Mouse (Mus musculus) liver, postnatal 0 days (tissue): ENCODE data around the gene Clps. TPM values are rescaled to one million over a fixed set of nuclear protein-coding genes. Genes with fewer than 3 reads are reported as not detected.

Experiments used
- ATAC-seq: fragments of 200-750 bp; cut with Nextera tagmentation; 2 replicates; pipeline ENCODE4 v1.8.0; 2017; ENCODE audit warnings: mild to moderate bottlenecking, moderate library complexity
- DNase-seq: peaks from one replicate; pipeline ENCODE4 v3.0.0-alpha.2; 2016
- H3K27ac ChIP-seq: fragments of 300-500 bp; sonication (generic); 2 replicates; pipeline ENCODE4 v1.5.1; 2014; ENCODE audit warnings: antibody characterized with exemption, moderate library complexity, mild to moderate bottlenecking, low read depth
- H3K27me3 ChIP-seq: fragments of 300-500 bp; sonication (generic); 2 replicates; pipeline ENCODE4 v1.6.1; 2014; ENCODE audit warnings: low read length, control low read depth, mixed read lengths; ENCODE audit not compliant: insufficient read depth
- H3K36me3 ChIP-seq: fragments of 300-500 bp; sonication (generic); replicated peaks from 2 replicates; pipeline ENCODE4 v1.6.1; 2014; ENCODE audit warnings: mild to moderate bottlenecking, control low read depth, low read length, moderate library complexity, mixed read lengths; ENCODE audit not compliant: insufficient read depth
- H3K4me1 ChIP-seq: fragments of 300-500 bp; sonication (generic); 2 replicates; pipeline ENCODE4 v1.6.1; 2014; ENCODE audit warnings: antibody characterized with exemption, mild to moderate bottlenecking, control low read depth; ENCODE audit not compliant: insufficient read depth
- H3K4me2 ChIP-seq: fragments of 300-500 bp; sonication (generic); 2 replicates; pipeline ENCODE4 v1.6.1; 2014; ENCODE audit warnings: low read depth, mild to moderate bottlenecking, low read length, moderate library complexity, mixed read lengths
- H3K4me3 ChIP-seq: fragments of 300-500 bp; sonication (generic); 2 replicates; pipeline ENCODE4 v1.5.1; 2014; ENCODE audit warnings: low read depth, low read length
- H3K9ac ChIP-seq: fragments of 300-500 bp; sonication (generic); replicated peaks from 2 replicates; pipeline ENCODE4 v1.6.1; 2014; ENCODE audit warnings: mild to moderate bottlenecking, moderate library complexity
- H3K9me3 ChIP-seq: fragments of 300-500 bp; sonication (generic); 2 replicates; pipeline ENCODE4 v1.6.1; 2016; ENCODE audit warnings: mild to moderate bottlenecking, control low read depth, low read length, mixed read lengths
- CTCF ChIP-seq: sonication (generic); IDR thresholded peaks from 2 replicates; pipeline ENCODE4 v1.5.1; 2016; ENCODE audit warnings: antibody characterized with exemption, low read depth
- EP300 ChIP-seq: IDR thresholded peaks from 2 replicates; pipeline ENCODE4 v1.6.1; 2016; ENCODE audit warnings: antibody characterized with exemption, low read depth, mild to moderate bottlenecking
- WGBS: fragments of 180-500 bp; shearing (Covaris S2); extraction: QIAGEN DNeasy Blood & Tissue Kit; methylation state at CpG from one replicate; pipeline ENCODE4 v1.1.7; 2014; ENCODE audit not compliant: insufficient replicate concordance; 5-methylcytosine and 5-hydroxymethylcytosine counted together
- polyA plus RNA-seq: library from polyadenylated mRNA; unstranded; fragments of >200 nt; fragmentation: Nextera tagmentation; extraction: Ambion mirVana; gene quantifications from 2 replicates; pipeline ENCODE4 v1.2.1, GENCODE M21; 2015

The Clps gene
- polyA plus RNA-seq, 1 experiment from 2014 or later: 1.2 TPM

GRCm38 (mm10) chr17:28523355-28524008 lies 37.1 kb downstream of the Clps start:
- peak overlapping the region; percentile 77 for H3K4me2 ChIP-seq
- no peaks in the 10 kb centered on the region for H3K27me3 ChIP-seq
- peak overlapping the region; percentile 52 for H3K4me3 ChIP-seq
- H3K36me3 ChIP-seq: no peaks in the 10 kb centered on the region
- DNase-seq: peak; percentile 55
- WGBS: 4% methylated on average over 28 of the region's 28 CpGs
- H3K4me1 ChIP-seq: peaks cover 47% of the 10 kb centered on the region
- peak; percentile 24 for ATAC-seq
- H3K9me3 ChIP-seq: no peaks in the 10 kb centered on the region
- H3K9ac ChIP-seq: peak overlapping the region; percentile 77
- TF ChIP-seq CTCF (no peak), EP300 (0 out of 2 replicates have a peak, but pooled peaks have one; percentile 4)
- H3K27ac ChIP-seq: peak overlapping the region; percentile 96

GRCm38 (mm10) chr17:28522623-28523354 lies 37.8 kb downstream of the Clps start:
- peak overlapping the region; percentile 96 for H3K27ac ChIP-seq
- peaks cover 51% of the 10 kb centered on the region for H3K4me1 ChIP-seq
- H3K4me2 ChIP-seq: peak overlapping the region; percentile 77
- H3K36me3 ChIP-seq: no peaks in the 10 kb centered on the region
- WGBS: 1% methylated on average over 56 of the region's 66 CpGs
- H3K9me3 ChIP-seq: no peaks in the 10 kb centered on the region
- peak; percentile 82 for ATAC-seq
- H3K27me3 ChIP-seq: no peaks in the 10 kb centered on the region
- peak overlapping the region; percentile 77 for H3K9ac ChIP-seq
- DNase-seq: peak; percentile 93
- TF ChIP-seq CTCF (no peak), EP300 (peak; percentile 78; the same call in 1 of the 2 replicates)
- H3K4me3 ChIP-seq: peak overlapping the region; percentile 52

DNA sequence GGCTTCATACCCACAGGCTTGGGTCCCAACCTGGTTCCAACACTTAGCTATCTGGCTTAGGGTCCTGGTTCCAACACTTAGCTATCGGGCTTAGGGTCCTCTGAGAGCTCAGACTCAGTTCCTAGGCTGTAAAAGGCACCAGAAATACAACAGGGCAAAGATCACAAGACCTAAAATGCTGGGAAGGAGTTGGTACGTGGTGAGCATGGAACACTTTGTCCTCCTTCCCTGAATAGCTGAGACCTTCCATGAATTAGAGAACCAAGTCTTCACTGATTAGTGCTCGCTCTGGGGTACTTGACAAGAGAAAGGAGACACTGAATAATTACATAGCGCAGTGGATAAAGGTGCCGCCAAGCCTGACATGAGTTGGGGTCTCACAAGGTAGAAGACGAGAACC lies 38.6 kb downstream of the Clps start:
- 44% methylated on average over 6 of the region's 6 CpGs for WGBS
- Histone ChIP-seq H3K36me3 (no peaks in the 10 kb centered on the region), H3K4me3 (peak overlapping the region; percentile 52), H3K9ac (peak overlapping the region; percentile 77; the same call in 1 of the 2 replicates), H3K4me1 (peaks cover 51% of the 10 kb centered on the region), H3K4me2 (peak overlapping the region; percentile 77), H3K27ac (peak overlapping the region; percentile 96), H3K27me3 (no peaks in the 10 kb centered on the region), H3K9me3 (no peaks in the 10 kb centered on the region)
- DNase-seq (no peak), ATAC-seq (no peak)
- TF ChIP-seq CTCF (no peak), EP300 (0 out of 2 replicates have a peak, but pooled peaks have one; percentile 14)

DNA sequence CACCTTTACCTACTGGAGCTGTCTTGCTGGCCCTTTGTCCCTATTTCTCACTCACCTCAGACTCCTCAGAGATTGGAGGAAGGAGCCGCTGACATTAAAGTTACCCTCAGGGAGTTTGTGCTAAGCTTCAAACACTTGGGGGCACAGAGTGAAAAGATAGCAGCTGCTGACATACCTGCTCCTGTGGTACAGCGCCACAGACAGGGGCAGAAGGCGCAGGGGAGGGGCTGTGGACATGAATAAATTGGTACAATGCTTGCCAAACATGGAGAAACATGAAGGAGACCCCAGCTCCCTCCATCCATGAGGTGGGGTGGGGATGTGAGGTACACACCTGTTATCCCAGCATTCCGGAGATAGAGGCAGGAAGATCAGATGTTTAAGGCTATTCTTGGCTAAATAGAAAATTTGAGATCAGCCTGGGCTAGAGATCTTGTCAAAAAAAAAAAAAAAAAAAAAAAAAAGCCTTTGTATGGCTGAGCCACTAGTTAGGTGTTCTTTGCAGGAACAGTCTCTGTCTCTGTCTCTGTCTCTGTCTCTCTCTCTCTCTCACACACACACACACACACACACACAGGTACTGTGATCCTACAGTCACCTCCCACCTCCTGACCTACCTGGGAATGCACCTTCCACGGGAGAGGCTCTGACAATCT lies 39.4 kb downstream of the Clps start:
- peak overlapping the region; percentile 96 for H3K27ac ChIP-seq
- no peak for ATAC-seq
- no peak for DNase-seq
- no peak overlapping the region for H3K9ac ChIP-seq
- H3K4me3 ChIP-seq: no peak overlapping the region
- no peak for TF ChIP-seq CTCF
- no peak for TF ChIP-seq EP300
- peaks cover 58% of the 10 kb centered on the region for H3K4me1 ChIP-seq
- no peak overlapping the region for H3K4me2 ChIP-seq
- no peaks in the 10 kb centered on the region for H3K36me3 ChIP-seq
- no peaks in the 10 kb centered on the region for H3K9me3 ChIP-seq
- WGBS: 69% methylated on average over 5 of the region's 5 CpGs
- H3K27me3 ChIP-seq: no peaks in the 10 kb centered on the region

GRCm38 (mm10) chr17:28520561-28520960 lies 40.0 kb downstream of the Clps start:
- no peak for DNase-seq
- peaks cover 64% of the 10 kb centered on the region for H3K4me1 ChIP-seq
- H3K9ac ChIP-seq: no peak overlapping the region
- no peaks in the 10 kb centered on the region for H3K27me3 ChIP-seq
- WGBS: 74% methylated on average over 4 of the region's 4 CpGs
- H3K4me3 ChIP-seq: no peak overlapping the region
- no peak for ATAC-seq
- 0 out of 2 replicates have a peak overlapping the region, but pooled peaks have one; percentile 35 for H3K27ac ChIP-seq
- TF ChIP-seq EP300: no peak
- no peak for TF ChIP-seq CTCF
- no peak overlapping the region for H3K4me2 ChIP-seq
- no peaks in the 10 kb centered on the region for H3K36me3 ChIP-seq
- H3K9me3 ChIP-seq: no peaks in the 10 kb centered on the region

DNA sequence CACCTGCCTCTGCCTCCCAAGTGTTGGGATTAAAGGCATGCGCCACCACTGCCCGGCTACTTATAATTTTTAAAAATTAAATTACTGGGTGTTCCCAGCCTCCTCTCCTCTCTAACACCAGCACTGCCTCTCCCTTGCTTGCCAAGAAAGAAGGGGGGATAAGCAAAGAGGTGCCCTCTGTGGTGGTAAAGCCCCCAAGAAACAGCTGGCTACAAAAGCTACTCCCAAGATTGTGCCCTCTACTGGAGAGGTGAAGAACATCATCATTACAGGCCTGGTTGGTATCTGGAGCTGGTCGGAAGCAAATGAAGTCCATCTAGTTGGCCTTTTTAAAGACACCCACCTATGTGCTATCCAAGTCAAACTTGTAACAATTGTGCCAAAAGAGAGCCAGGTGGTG lies 40.7 kb downstream of the Clps start:
- no peak for DNase-seq
- Histone ChIP-seq H3K4me1 (peaks cover 70% of the 10 kb centered on the region), H3K4me2 (no peak overlapping the region), H3K9me3 (no peaks in the 10 kb centered on the region), H3K27me3 (no peaks in the 10 kb centered on the region), H3K27ac (0 out of 2 replicates have a peak overlapping the region, but pooled peaks have one; percentile 4), H3K36me3 (no peaks in the 10 kb centered on the region), H3K4me3 (no peak overlapping the region), H3K9ac (no peak overlapping the region)
- ATAC-seq: no peak
- peak; percentile 68 for TF ChIP-seq CTCF
- no peak for TF ChIP-seq EP300
- 75% methylated on average over 3 of the region's 3 CpGs for WGBS
